ENCODE assay signal across 8 mouse cellular contexts in genomic region chr11:106065073-106065922, GRCm38 (mm10). TPM values are rescaled to one million over a fixed set of nuclear protein-coding genes. Genes with fewer than 3 reads are reported as not detected.
DNase-seq lines count a peak whose midpoint lies in the region; ATAC-seq and TF ChIP-seq lines count a peak whose summit lies in the region.

No protein-coding gene starts in this region.

- H3K9ac ChIP-seq in heart, postnatal 0 days (replicated peaks; ENCODE audit: low read depth, low read length) = peak overlapping the region; percentile 79; the same call in 1 of the 2 replicates
- H3K9ac ChIP-seq in hindbrain, postnatal 0 days (replicated peaks; ENCODE audit: low read length) = peak overlapping the region; percentile 69; the same call in 1 of the 2 replicates
- H3K9ac ChIP-seq in midbrain, embryonic 14.5 days (replicated peaks; ENCODE audit: low read length) = peak overlapping the region; percentile 32; the same call in 1 of the 2 replicates

- ATAC-seq in heart, postnatal 0 days (ENCODE audit: insufficient read depth, low read depth) = no peak
- ATAC-seq in hindbrain, postnatal 0 days = peak; percentile 8; the same call in 1 of the 2 replicates
- no peak for ATAC-seq in midbrain, embryonic 14.5 days (ENCODE audit: low FRiP score, low TSS enrichment)

- no peak for TF ChIP-seq CTCF in heart, postnatal 0 days (IDR thresholded peaks at IDR 0.05; ENCODE audit: low read depth)
- no peak for TF ChIP-seq CTCF in hindbrain, postnatal 0 days (IDR thresholded peaks at IDR 0.05; ENCODE audit: low read depth)

- peak overlapping the region; percentile 72 for H3K4me2 ChIP-seq in heart, postnatal 0 days (ENCODE audit: low read depth, low read length)
- peak overlapping the region; percentile 86 for H3K4me2 ChIP-seq in hindbrain, postnatal 0 days (ENCODE audit: low read depth, low read length)
- H3K4me2 ChIP-seq in midbrain, embryonic 14.5 days (ENCODE audit: low read length) = peak overlapping the region; percentile 70

- no peak for DNase-seq in heart, postnatal 0 days (ENCODE audit: low spot score)
- DNase-seq in heart, postnatal 14 days = no peak
- DNase-seq in c-Kit-positive CD71-positive TER-119-negative erythroid progenitor cells, embryonic 14.5 days (ENCODE audit: low read depth) = peak; percentile 48
- no peak for DNase-seq in hindbrain, postnatal 0 days (ENCODE audit: low spot score)
- no peak for DNase-seq in midbrain, embryonic 14.5 days
- DNase-seq in urinary bladder, postnatal 25 days (ENCODE audit: low spot score) = no peak
- DNase-seq in gastrocnemius, postnatal 36 days = no peak
- DNase-seq in embryo, embryonic 11 days = no peak

- no peak for TF ChIP-seq EP300 in heart, postnatal 0 days (IDR thresholded peaks at IDR 0.05; ENCODE audit: low read depth)

- H3K4me1 ChIP-seq in heart, postnatal 0 days (ENCODE audit: control insufficient read depth, insufficient read depth) = peaks cover 8% of the 10 kb centered on the region; the same call in 1 of the 2 replicates
- H3K4me1 ChIP-seq in hindbrain, postnatal 0 days (ENCODE audit: insufficient read depth, low read length) = no peaks in the 10 kb centered on the region; the same call in 1 of the 2 replicates
- H3K4me1 ChIP-seq in midbrain, embryonic 14.5 days (ENCODE audit: control insufficient read depth, insufficient read depth, low read length) = 0 out of 2 replicates have a peak, but pooled peaks cover 3% of the 10 kb centered on the region

- peaks cover 6% of the 10 kb centered on the region; the same call in 1 of the 2 replicates for H3K36me3 ChIP-seq in heart, postnatal 0 days (replicated peaks; ENCODE audit: control insufficient read depth, insufficient read depth, low read length)
- H3K36me3 ChIP-seq in hindbrain, postnatal 0 days (ENCODE audit: insufficient read depth, low read length) = 0 out of 2 replicates have a peak, but pooled peaks cover 2% of the 10 kb centered on the region
- H3K36me3 ChIP-seq in midbrain, embryonic 14.5 days (ENCODE audit: control insufficient read depth, insufficient read depth, low read length) = no peaks in the 10 kb centered on the region

- peak overlapping the region; percentile 92; the same call in 1 of the 2 replicates for H3K27ac ChIP-seq in heart, postnatal 0 days (ENCODE audit: low read depth)
- peak overlapping the region; percentile 43; the same call in 1 of the 2 replicates for H3K27ac ChIP-seq in hindbrain, postnatal 0 days
- peak overlapping the region; percentile 21; the same call in 1 of the 2 replicates for H3K27ac ChIP-seq in midbrain, embryonic 14.5 days (replicated peaks; ENCODE audit: low read depth, low read length)

- intact Hi-C loops in heart, postnatal 14 days (cut with DNase I) = no loop called here
- intact Hi-C loops in gastrocnemius, postnatal 36 days (cut with DNase I) = no loop called here

- no peaks in the 10 kb centered on the region for H3K27me3 ChIP-seq in heart, postnatal 0 days (ENCODE audit: control insufficient read depth, insufficient read depth, low read length)
- H3K27me3 ChIP-seq in hindbrain, postnatal 0 days (ENCODE audit: insufficient read depth, low read length) = no peaks in the 10 kb centered on the region
- H3K27me3 ChIP-seq in midbrain, embryonic 14.5 days (ENCODE audit: control insufficient read depth, insufficient read depth, low read length) = no peaks in the 10 kb centered on the region

- peak overlapping the region; percentile 84 for H3K4me3 ChIP-seq in heart, postnatal 0 days (ENCODE audit: low read depth, low read length)
- H3K4me3 ChIP-seq in hindbrain, postnatal 0 days (ENCODE audit: low read length) = peak overlapping the region; percentile 55
- H3K4me3 ChIP-seq in midbrain, embryonic 14.5 days (replicated peaks; ENCODE audit: low read depth, low read length) = peak overlapping the region; percentile 81

- 36% methylated on average over 18 of the region's 18 CpGs for WGBS in heart, postnatal 0 days
- WGBS in hindbrain, postnatal 0 days = 40% methylated on average over 18 of the region's 18 CpGs
- 43% methylated on average over 18 of the region's 18 CpGs for WGBS in midbrain, embryonic 14.5 days

- no peaks in the 10 kb centered on the region for H3K9me3 ChIP-seq in heart, postnatal 0 days (replicated peaks; ENCODE audit: control insufficient read depth, low read length)
- H3K9me3 ChIP-seq in hindbrain, postnatal 0 days (ENCODE audit: low read length) = no peaks in the 10 kb centered on the region
- no peaks in the 10 kb centered on the region for H3K9me3 ChIP-seq in midbrain, embryonic 14.5 days (ENCODE audit: control insufficient read depth, low read length)

RNA-seq across cellular contexts. Expression of gene Taco1, which starts 0.6 kb away (rescaled TPM):
- total RNA-seq in heart, postnatal 0 days (2014; rRNA removed; ENCODE audit: low replicate concordance) = 40.6 and 50.4 TPM in 2 replicates
- polyA plus RNA-seq in heart, postnatal 0 days (2015; fragmentation: Nextera tagmentation; extraction: Ambion mirVana) = 14.1 and 17.4 TPM in 2 replicates
- total RNA-seq in heart, postnatal 14 days (2021) = 10 to 100 TPM; 51.2 to 59.8 TPM
- total RNA-seq in hindbrain, postnatal 0 days (2014; rRNA removed) = 19.4 and 28.9 TPM in 2 replicates
- 6.1 and 6.4 TPM in 2 replicates for polyA plus RNA-seq in hindbrain, postnatal 0 days (2015; fragmentation: Nextera tagmentation; extraction: Ambion mirVana)
- 5.6 and 6.1 TPM in 2 replicates for polyA plus RNA-seq in midbrain, embryonic 14.5 days (2014; fragmentation: Nextera tagmentation; extraction: Ambion mirVana)
- 10 to 100 TPM; 37.6 to 42.7 TPM for total RNA-seq in gastrocnemius, postnatal 36 days (2021)

RNA-seq across cellular contexts. Expression of gene Map3k3, which starts 19.1 kb away (rescaled TPM):
- 44.0 and 71.9 TPM in 2 replicates for total RNA-seq in heart, postnatal 0 days (2014; rRNA removed; ENCODE audit: low replicate concordance)
- 13.8 and 14.5 TPM in 2 replicates for polyA plus RNA-seq in heart, postnatal 0 days (2015; fragmentation: Nextera tagmentation; extraction: Ambion mirVana)
- 10 to 100 TPM; 45.9 to 47.1 TPM for total RNA-seq in heart, postnatal 14 days (2021)
- total RNA-seq in hindbrain, postnatal 0 days (2014; rRNA removed) = 26.7 and 38.0 TPM in 2 replicates
- 8.9 and 9.1 TPM in 2 replicates for polyA plus RNA-seq in hindbrain, postnatal 0 days (2015; fragmentation: Nextera tagmentation; extraction: Ambion mirVana)
- polyA plus RNA-seq in midbrain, embryonic 14.5 days (2014; fragmentation: Nextera tagmentation; extraction: Ambion mirVana) = 12.4 and 15.2 TPM in 2 replicates
- 10 to 100 TPM; 20.6 to 20.8 TPM for total RNA-seq in gastrocnemius, postnatal 36 days (2021)

RNA-seq across cellular contexts. Expression of gene Dcaf7, which starts 28.6 kb away (rescaled TPM):
- total RNA-seq in heart, postnatal 0 days (2014; rRNA removed; ENCODE audit: low replicate concordance) = 49.5 and 65.0 TPM in 2 replicates
- polyA plus RNA-seq in heart, postnatal 0 days (2015; fragmentation: Nextera tagmentation; extraction: Ambion mirVana) = 22.4 and 27.4 TPM in 2 replicates
- 10 to 100 TPM; 44.5 to 46.0 TPM for total RNA-seq in heart, postnatal 14 days (2021)
- total RNA-seq in hindbrain, postnatal 0 days (2014; rRNA removed) = 265 and 283 TPM in 2 replicates
- polyA plus RNA-seq in hindbrain, postnatal 0 days (2015; fragmentation: Nextera tagmentation; extraction: Ambion mirVana) = 127 and 137 TPM in 2 replicates
- polyA plus RNA-seq in midbrain, embryonic 14.5 days (2014; fragmentation: Nextera tagmentation; extraction: Ambion mirVana) = 103 and 153 TPM in 2 replicates
- 10 to 100 TPM; 23.9 to 25.6 TPM for total RNA-seq in gastrocnemius, postnatal 36 days (2021)

RNA-seq across cellular contexts. Expression of gene Kcnh6, which starts 57.4 kb away (rescaled TPM):
- total RNA-seq in heart, postnatal 0 days (2014; rRNA removed; ENCODE audit: low replicate concordance) = 0.97 TPM in 1 of 2 replicates, not detected in the other
- polyA plus RNA-seq in heart, postnatal 0 days (2015; fragmentation: Nextera tagmentation; extraction: Ambion mirVana) = 0.10 and 0.12 TPM in 2 replicates
- under 1 TPM; 0.07 to 0.14 TPM for total RNA-seq in heart, postnatal 14 days (2021)
- total RNA-seq in hindbrain, postnatal 0 days (2014; rRNA removed) = 4.3 and 7.9 TPM in 2 replicates
- polyA plus RNA-seq in hindbrain, postnatal 0 days (2015; fragmentation: Nextera tagmentation; extraction: Ambion mirVana) = 2.4 and 3.0 TPM in 2 replicates
- polyA plus RNA-seq in midbrain, embryonic 14.5 days (2014; fragmentation: Nextera tagmentation; extraction: Ambion mirVana) = 1.00 and 1.8 TPM in 2 replicates
- not detected for total RNA-seq in gastrocnemius, postnatal 36 days (2021)

Comparison
In these comparisons a context has a peak if more than half of its experiments do, and no peak if none do; other contexts are left out.
1. H3K27ac ChIP-seq: peak in every context shown above with its lines; median percentile 92 in heart, postnatal 0 days; 43 in hindbrain, postnatal 0 days; 21 in midbrain, embryonic 14.5 days.